Mouse (Mus musculus) left cerebral cortex, postnatal 10 days (tissue): ENCODE measurements around the gene Phc1. TPM values are rescaled to one million over a fixed set of nuclear protein-coding genes. Genes with fewer than 3 reads are reported as not detected.
A peak's percentile ranks its signal among the peaks of the same experiment; 100 is the strongest.

Source experiments
- DNase-seq, 2 experiments: peaks; one replicate each; pipeline ENCODE4 v3.0.0; 2021 to 2022; ENCODE audit warnings: low spot score in 2 of 2, mixed read lengths in 1 of 2; ENCODE audit errors: extremely low spot score in 1 of 2
- intact Hi-C: fragments of 180-260 bp; cut with DNase I; formaldehyde crosslinking; loops from one replicate; pipeline ENCODE4 v1.15.1; 2025
- total RNA-seq, 2 experiments: library from RNA; stranded (reverse); gene quantifications; 2 replicates each; pipeline ENCODE4 v1.2.3; 2021

Phc1 gene
- total RNA-seq, 2 experiments from 2014 or later = 69.0 to 76.4 TPM

- intact Hi-C loops = no loop called here
- DNase-seq = no peak
Observed at GRCm38 (mm10) chr6:122302661-122303060, 37.7 kb downstream of the Phc1 start.

DNA sequence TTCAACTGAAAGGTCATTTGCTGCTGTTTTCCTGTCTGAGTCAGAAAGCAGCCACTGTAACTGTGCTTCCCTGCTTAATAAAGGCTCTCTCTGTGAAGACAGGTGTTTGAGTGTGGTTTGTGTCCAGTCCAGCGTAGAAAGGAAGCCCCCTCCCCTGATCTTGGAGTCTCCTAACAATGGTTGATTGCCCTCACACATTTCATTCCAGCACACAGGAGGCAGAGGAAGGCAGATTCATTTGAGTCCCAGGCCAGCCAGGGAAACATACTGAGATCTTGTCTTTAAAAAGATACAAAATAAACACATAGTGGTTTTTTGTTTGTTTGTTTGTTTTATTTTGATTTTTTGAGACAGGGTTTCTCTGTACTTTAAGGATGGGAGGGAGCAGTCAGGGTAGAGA is 38.2 kb downstream of the Phc1 start:
- DNase-seq = no peak
- intact Hi-C loops = no loop called here

GRCm38 (mm10) chr6:122299621-122300133 is 40.7 kb downstream of the Phc1 start:
- intact Hi-C loops = no loop called here

GRCm38 (mm10) chr6:122298223-122298609 is 42.1 kb downstream of the Phc1 start:
- intact Hi-C loops = no loop called here
- no peak for DNase-seq

More at GRCm38 (mm10) chr6:122299621-122300133, 40.7 kb downstream of the Phc1 start:
- no peak for DNase-seq

DNA sequence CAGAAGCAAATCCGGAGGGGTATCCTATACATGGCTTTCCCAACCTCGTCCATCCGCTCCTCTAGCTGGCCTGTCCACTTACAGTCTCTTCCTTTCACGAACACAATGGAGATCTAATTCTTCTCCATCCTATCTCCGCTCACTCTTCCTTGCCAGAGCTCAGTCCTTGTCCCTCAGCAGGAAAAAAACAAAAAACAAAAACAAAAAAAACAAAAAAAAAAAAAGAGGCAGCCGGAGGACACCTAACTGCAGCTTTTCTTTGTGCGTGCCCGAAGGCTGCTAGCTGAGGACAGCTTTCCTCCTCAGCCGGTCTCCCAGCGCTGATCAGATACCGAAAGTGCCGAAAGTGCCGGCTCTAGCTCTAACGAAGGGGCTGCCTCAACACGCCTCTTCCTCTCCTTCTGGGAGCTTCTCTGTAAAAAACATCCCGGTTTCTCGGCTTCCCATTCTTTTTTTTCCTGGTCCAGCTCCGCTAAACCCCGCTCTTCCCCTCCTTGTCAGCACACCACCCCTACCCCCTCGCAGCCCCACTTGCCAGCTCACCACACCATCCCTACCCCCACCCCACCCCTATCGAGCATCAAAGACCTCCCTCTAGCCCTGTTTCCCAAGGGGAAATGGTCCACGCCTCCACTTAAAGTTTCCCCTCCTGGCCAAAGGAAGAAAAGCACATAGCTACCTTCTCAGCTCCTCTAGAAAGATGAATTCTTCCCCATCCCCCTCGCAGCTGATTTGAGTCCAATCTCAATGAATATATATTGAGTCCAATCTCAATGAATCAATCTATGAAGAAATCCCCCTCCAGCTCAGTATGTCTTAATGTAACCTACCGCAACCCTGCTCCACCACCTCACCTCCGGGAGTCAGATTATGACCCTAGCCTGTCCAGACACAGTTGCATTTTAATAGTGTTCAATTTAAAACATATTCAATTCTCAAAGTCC is 42.8 kb downstream of the Phc1 start:
- peak in 1 of 2 experiments; percentile 37 for DNase-seq
- intact Hi-C loops = no loop called here

GRCm38 (mm10) chr6:122296918-122297278 is 43.5 kb downstream of the Phc1 start:
- DNase-seq = no peak
- intact Hi-C loops = no loop called here

- no peak for DNase-seq
- intact Hi-C loops = no loop called here
Observed at GRCm38 (mm10) chr6:122295242-122295641, 45.1 kb downstream of the Phc1 start.

GRCm38 (mm10) chr6:122294290-122294689 is 46.1 kb downstream of the Phc1 start:
- intact Hi-C loops = no loop called here
- DNase-seq = no peak

- intact Hi-C loops = no loop called here
Observed at GRCm38 (mm10) chr6:122293796-122294195, 46.6 kb downstream of the Phc1 start.

DNA sequence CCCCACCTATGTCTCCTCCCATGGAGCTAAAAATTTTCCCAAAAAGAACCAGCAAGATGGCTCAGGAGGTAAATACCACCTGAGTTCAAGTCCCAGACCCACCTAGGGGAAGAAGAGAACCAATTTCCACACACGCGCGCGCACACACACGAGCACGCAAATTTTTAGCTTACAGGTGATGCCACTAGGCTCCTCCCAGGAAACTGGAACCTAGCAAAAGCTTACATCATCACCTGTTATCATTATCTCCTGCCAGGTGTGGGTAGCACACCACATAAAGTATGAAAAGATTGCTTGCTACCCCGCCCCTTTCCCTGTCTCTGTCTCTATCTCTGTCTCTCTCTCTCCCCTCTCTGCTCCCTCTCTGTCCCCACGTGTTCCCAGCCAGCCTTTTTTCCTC is 47.2 kb downstream of the Phc1 start:
- no peak for DNase-seq
- intact Hi-C loops = no loop called here

More at GRCm38 (mm10) chr6:122293796-122294195, 46.6 kb downstream of the Phc1 start:
- DNase-seq = no peak

DNA sequence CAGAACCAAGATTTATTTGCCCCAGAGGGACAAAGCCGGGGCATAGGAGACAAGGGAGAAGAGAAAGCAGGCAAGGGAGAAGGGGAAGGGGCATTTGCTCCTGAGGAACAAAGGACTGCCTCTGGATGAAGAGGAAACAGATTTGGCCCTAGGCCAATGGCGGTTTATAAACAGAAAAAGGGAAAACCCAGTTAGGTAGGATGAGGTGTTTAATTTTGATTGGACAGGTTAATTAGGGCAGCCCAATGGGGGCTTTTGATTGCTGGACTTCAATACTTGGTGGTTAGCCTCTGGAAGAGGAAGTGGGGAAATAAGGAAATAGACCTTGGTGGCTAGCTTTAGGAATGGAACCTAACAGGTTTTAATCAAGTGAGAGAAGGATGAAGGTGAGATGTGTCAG is 48.2 kb downstream of the Phc1 start:
- intact Hi-C loops = no loop called here

DNA sequence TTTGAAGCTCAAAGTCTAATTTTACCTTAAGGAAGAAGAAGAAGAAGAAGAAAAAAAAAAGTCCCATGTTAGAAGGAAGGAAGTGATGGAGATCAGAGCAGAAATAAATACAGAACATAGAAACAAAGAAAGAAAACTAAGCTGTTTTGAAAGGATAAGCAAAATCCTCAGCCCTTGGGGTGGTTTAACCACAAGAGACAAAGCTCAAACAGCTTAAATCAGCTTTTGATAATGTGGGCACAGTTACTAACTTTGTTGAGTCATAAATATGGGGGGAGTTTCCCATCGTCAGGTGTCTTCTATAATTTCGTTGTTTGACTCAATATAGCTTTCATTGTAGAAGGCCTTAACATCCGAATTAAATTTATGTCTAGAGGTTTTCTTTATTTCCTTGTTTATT is 48.6 kb downstream of the Phc1 start:
- no peak for DNase-seq
- intact Hi-C loops = no loop called here

More for the DNA sequence above, 48.2 kb downstream of the Phc1 start:
- no peak for DNase-seq

DNA sequence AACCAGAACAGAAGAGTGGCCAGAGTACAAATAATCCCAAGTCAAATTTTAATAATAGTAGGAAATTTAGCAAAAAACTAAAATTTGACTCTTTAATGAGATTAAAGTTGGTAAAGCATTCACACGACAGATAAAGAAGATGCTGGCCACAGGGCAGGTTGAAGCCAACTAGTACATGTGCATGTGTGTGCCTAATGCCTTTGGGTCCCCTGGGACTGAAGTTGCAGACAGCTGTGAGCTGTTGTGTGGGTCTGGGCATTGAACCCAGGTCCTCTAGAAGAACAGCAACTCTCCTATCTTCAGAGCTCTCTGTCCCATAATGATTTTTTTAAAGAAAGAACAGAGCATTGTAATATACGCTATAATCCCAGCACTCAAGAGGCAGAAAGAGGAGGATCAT is 49.1 kb downstream of the Phc1 start:
- DNase-seq = no peak
- intact Hi-C loops = no loop called here

DNA sequence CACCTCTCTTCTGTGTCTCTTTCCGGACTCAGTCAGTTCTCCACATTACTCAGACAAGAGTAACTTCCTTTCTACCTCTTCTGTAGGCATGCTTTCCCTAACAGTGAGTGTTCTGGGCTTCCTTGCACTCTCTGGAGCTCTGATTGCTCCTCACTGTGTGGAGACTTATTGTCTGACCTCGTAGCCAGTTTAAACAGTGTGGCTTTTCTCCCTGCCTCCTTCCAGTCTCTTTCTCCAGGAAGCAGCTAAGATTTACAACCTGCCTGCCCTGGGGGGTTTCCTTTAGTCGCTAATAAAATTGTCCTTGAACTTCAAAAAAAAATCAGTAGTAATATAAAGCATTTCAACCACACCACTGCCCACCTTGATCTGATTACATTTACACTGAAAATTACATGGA is 50.1 kb downstream of the Phc1 start:
- no peak for DNase-seq
- intact Hi-C loops = no loop called here

GRCm38 (mm10) chr6:122289313-122289712 is 51.0 kb downstream of the Phc1 start:
- intact Hi-C loops = no loop called here
- no peak for DNase-seq

- DNase-seq = no peak
- intact Hi-C loops = no loop called here
Observed at GRCm38 (mm10) chr6:122288263-122288662, 52.1 kb downstream of the Phc1 start.

GRCm38 (mm10) chr6:122284823-122285222 is 55.5 kb downstream of the Phc1 start:
- DNase-seq = no peak
- intact Hi-C loops = no loop called here

DNA sequence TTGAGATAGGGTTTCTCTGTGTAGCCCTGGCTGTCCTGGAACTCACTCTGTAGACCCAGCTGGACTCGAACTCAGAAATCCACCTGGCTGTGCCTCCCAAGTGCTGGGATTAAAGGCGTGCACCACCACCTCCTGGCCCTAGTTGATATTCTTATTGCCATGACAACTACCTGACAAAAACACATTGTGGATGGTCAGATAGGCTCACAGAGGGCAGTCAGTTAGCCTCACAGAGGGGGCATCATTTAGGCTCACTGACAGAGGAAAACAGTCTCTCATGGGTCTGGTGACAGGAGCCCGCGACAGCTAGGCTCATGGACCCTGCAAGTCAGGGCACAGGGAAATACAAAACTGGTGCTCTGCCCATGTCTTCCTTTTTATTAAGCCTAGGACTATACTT is 56.1 kb downstream of the Phc1 start:
- DNase-seq = no peak
- intact Hi-C loops = no loop called here

DNA sequence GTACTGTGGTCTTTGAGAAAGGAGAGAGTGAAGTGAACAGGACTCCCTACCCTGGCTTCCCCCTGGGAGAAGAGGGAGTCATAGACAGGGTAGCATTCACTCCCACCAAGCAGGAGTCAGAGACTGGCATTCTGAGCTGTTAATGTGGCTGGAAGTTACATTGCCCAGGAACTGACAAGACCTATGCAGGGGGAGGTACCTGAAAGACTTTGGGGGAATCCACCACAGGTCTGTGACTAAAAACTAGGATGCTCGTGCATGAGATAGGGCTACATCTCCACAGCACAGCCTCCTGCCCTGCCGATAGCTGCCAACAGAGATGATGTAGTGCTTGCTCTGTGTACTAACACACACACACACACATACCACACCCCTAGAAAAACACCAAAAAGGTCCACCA is 56.9 kb downstream of the Phc1 start:
- no peak for DNase-seq
- intact Hi-C loops = no loop called here

DNA sequence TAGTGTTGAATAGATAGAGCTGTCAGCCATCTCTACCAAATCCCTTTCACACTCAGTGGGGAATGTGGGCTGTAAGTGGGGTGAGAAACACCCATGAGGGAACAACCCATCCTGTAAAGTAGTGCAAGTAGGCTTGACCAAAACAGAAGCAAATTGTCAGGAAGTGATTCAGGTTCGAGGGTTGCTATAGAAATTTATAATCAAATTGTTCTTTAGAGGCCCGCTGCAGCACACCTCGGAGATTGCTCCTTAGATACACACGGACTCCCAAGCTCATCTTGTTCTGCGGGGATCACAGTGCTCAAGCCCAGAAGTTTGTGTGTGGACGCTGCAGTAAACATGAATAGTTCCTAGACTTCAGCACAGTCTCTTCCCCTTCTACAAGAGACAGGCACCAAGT is 57.6 kb downstream of the Phc1 start, which contains the start of gene Klrg1:
Gene Klrg1 (minus strand): TSS at position 101 of the 400 bp plus-strand sequence.
- DNase-seq = no peak
- intact Hi-C loops = no loop called here
